Mouse (Mus musculus): ENCODE data around the gene Hoxd11. TPM values are rescaled to one million over a fixed set of nuclear protein-coding genes. Genes with fewer than 3 reads are reported as not detected.
A peak's percentile ranks its signal among the peaks of the same experiment; 100 is the strongest.

The Hoxd11 gene
- polyA plus RNA-seq, 1 experiment from 2014 or later: not detected

GRCm38 (mm10) chr2:74668370-74669229 lies 10.8 kb upstream of the Hoxd11 start:
- Histone ChIP-seq H3K4me2 (peak overlapping the region; percentile 78), H3K9ac (no peak overlapping the region), H3K27me3 (peaks cover 96% of the 10 kb centered on the region), H3K27ac (no peak overlapping the region), H3K4me1 (peaks cover 17% of the 10 kb centered on the region), H3K9me3 (no peaks in the 10 kb centered on the region), H3K4me3 (peak overlapping the region; percentile 39), H3K36me3 (no peaks in the 10 kb centered on the region)
- under 1% methylated on average over 57 of the region's 74 CpGs for WGBS
- peak; percentile 62 for ATAC-seq (ENCODE audit: borderline replicate concordance, extremely low read depth, low FRiP score, low TSS enrichment)

- WGBS: 1% methylated on average over 3 of the region's 3 CpGs
- no peak overlapping the region for H3K4me3 ChIP-seq
- H3K27me3 ChIP-seq: peaks cover 96% of the 10 kb centered on the region
- no peaks in the 10 kb centered on the region for H3K36me3 ChIP-seq
- peaks cover 17% of the 10 kb centered on the region for H3K4me1 ChIP-seq
- H3K9ac ChIP-seq: no peak overlapping the region
- H3K4me2 ChIP-seq: no peak overlapping the region
- ATAC-seq (ENCODE audit: borderline replicate concordance, extremely low read depth, low FRiP score, low TSS enrichment): no peak
- H3K27ac ChIP-seq: no peak overlapping the region
- no peaks in the 10 kb centered on the region for H3K9me3 ChIP-seq
Observed at GRCm38 (mm10) chr2:74669230-74669578, 10.2 kb upstream of the Hoxd11 start.

DNA sequence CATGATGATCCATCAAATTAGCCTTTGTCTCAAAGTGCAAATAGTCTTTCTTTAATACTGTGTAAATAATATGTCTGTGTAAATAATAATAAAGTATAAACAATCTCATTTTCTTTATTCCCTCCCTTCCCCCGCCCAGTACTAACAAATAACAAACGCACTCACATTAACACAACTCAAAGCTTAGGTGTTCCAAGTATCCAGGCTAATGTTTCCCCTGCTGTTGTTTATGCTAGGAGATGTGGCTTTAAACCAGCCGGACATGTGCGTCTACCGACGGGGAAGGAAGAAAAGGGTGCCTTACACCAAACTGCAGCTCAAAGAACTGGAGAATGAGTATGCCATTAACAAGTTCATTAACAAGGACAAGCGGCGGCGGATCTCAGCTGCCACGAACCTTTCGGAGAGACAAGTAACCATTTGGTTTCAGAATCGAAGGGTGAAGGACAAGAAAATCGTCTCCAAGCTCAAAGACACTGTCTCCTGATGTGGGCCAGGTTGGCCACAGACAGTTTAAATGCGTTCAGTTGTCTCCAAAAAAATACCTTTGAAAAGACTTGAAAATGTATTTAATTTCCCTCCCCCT lies 9.6 kb upstream of the Hoxd11 start:
- 1% methylated on average over 14 of the region's 14 CpGs for WGBS
- H3K9ac ChIP-seq: no peak overlapping the region
- H3K36me3 ChIP-seq: no peaks in the 10 kb centered on the region
- ATAC-seq (ENCODE audit: borderline replicate concordance, extremely low read depth, low FRiP score, low TSS enrichment): no peak
- H3K27ac ChIP-seq: no peak overlapping the region
- H3K4me1 ChIP-seq: peaks cover 17% of the 10 kb centered on the region
- H3K4me3 ChIP-seq: no peak overlapping the region
- H3K27me3 ChIP-seq: peaks cover 96% of the 10 kb centered on the region
- no peak overlapping the region for H3K4me2 ChIP-seq
- no peaks in the 10 kb centered on the region for H3K9me3 ChIP-seq

DNA sequence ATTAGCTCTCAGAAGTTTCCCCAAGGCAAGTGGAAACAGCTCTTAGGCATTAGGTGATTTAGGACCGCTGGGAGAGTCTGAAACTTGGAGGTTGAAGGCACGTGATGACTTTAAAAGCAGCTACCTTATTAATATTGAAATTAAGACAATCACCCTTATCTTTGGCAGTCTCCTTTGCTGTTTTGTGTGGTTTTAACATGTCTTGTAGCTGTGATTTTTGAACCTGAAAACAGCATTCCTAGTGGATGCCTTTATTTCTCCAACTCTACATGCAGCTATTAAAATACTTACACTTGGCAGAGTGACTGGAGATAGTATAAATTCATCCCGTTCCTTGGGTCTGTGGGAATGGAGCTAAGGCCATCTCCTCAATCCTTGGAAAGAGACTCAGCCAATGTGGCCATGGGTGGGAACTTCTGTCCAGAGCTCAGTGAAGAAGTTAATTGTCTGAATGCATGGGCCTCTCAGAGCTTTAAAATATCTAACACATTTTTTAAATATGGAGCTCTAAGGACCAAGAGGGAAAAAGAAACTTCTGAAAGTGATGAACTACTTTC lies 8.6 kb upstream of the Hoxd11 start:
- 9% methylated on average over 3 of the region's 3 CpGs for WGBS
- H3K9ac ChIP-seq: no peak overlapping the region
- peaks cover 97% of the 10 kb centered on the region for H3K27me3 ChIP-seq
- no peak overlapping the region for H3K27ac ChIP-seq
- H3K4me2 ChIP-seq: no peak overlapping the region
- no peaks in the 10 kb centered on the region for H3K9me3 ChIP-seq
- H3K36me3 ChIP-seq: no peaks in the 10 kb centered on the region
- no peak for ATAC-seq (ENCODE audit: borderline replicate concordance, extremely low read depth, low FRiP score, low TSS enrichment)
- H3K4me3 ChIP-seq: no peak overlapping the region
- peaks cover 17% of the 10 kb centered on the region for H3K4me1 ChIP-seq

DNA sequence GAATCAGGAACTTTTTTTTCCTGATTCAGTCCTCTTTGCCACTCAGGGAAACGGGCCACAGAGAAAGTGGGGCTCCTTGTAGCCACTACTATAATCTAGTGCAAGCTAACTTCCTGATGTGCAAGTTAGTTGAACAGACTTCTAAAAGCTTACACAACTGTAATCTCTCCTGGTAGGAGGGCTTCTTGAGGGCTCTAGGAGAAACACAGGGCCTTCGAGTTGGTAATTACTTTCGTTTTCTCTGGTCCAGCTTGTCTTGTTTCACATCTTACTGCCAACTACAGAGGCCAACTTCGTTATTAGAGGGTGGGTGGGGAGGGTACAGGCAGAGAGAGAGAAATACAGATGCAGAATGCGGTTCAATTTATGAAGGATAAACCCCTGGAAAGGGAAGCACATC lies 7.5 kb upstream of the Hoxd11 start:
- Histone ChIP-seq H3K4me3 (no peak overlapping the region), H3K9me3 (no peaks in the 10 kb centered on the region), H3K4me2 (no peak overlapping the region), H3K27ac (no peak overlapping the region), H3K4me1 (peaks cover 17% of the 10 kb centered on the region), H3K36me3 (no peaks in the 10 kb centered on the region), H3K27me3 (peaks cover 99% of the 10 kb centered on the region), H3K9ac (no peak overlapping the region)
- ATAC-seq (ENCODE audit: borderline replicate concordance, extremely low read depth, low FRiP score, low TSS enrichment): no peak
- WGBS: 12% methylated on average over 5 of the region's 5 CpGs

DNA sequence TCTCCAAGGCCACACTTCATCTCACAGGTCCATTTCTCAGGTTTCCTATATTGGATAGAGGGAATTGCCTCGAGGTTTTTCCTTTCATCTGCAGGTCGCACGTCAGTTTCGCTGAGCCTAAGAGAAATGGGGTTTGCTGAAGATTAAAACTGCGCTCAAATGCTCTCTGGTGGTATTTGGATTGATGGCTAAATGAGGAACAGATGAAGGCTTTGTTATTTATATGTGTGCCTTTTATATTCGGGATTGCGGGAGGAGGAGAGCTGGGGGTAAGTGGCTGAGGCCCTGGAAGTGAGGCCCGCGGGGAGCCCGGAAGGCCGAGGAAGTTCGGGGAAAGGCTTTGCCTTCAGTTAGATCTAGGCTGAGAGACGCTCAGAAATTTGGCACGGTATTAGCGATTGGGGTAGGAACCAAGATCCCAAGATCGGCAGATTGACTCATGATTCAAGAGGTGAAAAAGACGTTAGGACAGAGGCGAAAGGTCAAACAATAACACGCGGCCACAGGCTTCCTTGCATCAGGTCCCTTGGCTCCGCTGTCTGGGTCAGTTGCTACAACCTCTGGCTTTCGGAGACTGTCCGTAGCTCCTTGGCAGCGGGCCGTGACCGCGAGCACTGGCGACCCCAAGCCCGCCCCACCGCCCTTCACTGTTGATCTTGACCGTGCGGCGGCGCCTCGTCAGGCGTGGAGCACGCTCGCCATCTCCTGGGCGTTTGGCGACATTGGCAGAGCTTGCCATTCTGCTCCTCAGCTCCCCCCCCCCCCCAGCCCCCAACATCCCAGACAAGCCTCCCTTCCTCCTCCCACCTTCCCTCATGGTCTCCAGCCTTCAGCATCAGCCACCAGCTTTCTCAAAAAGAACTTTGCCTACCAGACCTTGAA lies 6.6 kb upstream of the Hoxd11 start:
- H3K9ac ChIP-seq: no peak overlapping the region
- H3K4me2 ChIP-seq: peak overlapping the region; percentile 54
- peaks cover 99% of the 10 kb centered on the region for H3K27me3 ChIP-seq
- H3K4me3 ChIP-seq: peak overlapping the region; percentile 21
- H3K9me3 ChIP-seq: no peaks in the 10 kb centered on the region
- 7% methylated on average over 40 of the region's 40 CpGs for WGBS
- no peak for ATAC-seq (ENCODE audit: borderline replicate concordance, extremely low read depth, low FRiP score, low TSS enrichment)
- H3K4me1 ChIP-seq: peaks cover 16% of the 10 kb centered on the region
- H3K36me3 ChIP-seq: no peaks in the 10 kb centered on the region
- no peak overlapping the region for H3K27ac ChIP-seq

DNA sequence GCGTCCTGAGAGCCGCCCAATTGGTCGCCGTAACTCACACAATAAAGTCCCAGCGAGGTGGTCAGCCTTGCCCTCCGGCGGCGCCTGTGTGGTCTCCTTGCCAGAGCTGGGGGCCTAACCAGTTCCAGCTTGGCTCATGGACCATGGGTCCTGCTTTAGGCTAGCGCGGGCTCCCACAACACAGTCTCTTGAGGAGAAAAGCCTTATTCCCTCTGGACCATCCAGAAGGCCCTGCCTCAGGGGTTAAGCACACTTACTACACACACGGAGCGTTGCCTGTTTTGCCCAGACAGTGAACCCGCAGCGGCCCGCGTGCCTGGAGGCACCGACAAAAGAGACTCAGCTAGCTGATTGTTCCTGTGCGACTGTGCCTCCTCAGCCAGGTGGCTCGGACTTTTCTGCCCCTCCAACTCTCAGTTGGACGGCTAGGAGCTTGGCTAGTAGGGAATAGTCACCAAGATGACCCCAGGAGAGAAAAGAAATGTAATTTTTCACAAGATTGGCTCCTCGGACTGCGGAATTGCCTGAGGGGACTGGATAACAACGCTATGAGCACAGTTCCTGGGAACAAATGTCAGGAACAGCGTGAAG lies 5.4 kb upstream of the Hoxd11 start:
- Histone ChIP-seq H3K4me2 (no peak overlapping the region), H3K9me3 (no peaks in the 10 kb centered on the region), H3K4me1 (peaks cover 5% of the 10 kb centered on the region; the same call in 1 of the 2 replicates), H3K27ac (no peak overlapping the region), H3K9ac (no peak overlapping the region), H3K36me3 (no peaks in the 10 kb centered on the region), H3K4me3 (no peak overlapping the region), H3K27me3 (peaks cover 99% of the 10 kb centered on the region)
- 2% methylated on average over 24 of the region's 24 CpGs for WGBS
- ATAC-seq (ENCODE audit: borderline replicate concordance, extremely low read depth, low FRiP score, low TSS enrichment): no peak

DNA sequence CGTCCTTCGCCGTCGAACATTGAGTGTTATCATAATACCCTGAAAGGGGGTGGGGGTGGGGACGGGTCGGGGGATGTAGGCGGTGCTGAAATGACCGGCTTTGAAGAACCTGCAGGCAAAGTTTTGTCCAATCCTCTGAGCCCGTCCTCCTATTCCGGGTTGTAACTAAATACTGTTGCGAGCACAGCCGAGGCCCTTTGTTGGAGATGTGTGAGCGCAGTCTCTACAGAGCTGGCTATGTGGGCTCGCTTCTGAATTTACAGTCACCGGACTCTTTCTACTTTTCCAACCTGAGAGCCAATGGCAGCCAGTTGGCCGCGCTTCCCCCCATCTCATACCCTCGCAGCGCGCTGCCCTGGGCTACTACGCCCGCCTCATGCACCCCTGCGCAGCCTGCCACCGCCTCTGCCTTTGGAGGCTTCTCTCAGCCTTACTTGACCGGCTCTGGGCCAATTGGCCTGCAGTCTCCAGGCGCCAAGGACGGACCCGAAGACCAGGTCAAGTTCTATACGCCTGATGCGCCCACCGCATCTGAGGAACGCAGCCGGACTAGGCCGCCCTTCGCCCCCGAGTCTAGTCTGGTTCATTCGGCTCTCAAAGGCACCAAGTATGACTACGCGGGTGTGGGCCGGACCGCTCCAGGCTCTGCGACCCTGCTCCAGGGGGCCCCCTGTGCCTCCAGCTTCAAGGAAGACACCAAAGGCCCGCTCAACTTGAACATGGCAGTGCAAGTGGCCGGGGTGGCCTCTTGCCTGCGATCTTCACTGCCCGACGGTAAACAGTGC lies 4.3 kb upstream of the Hoxd11 start, which contains the start of gene Hoxd12:
TSS of gene Hoxd12 (plus strand) at position 133 of the 785 bp plus-strand sequence.
- peaks cover 99% of the 10 kb centered on the region for H3K27me3 ChIP-seq
- WGBS: 3% methylated on average over 47 of the region's 47 CpGs
- H3K4me1 ChIP-seq: peaks cover 5% of the 10 kb centered on the region; the same call in 1 of the 2 replicates
- no peak within 1 kb of the TSS for H3K27ac ChIP-seq
- ATAC-seq (ENCODE audit: borderline replicate concordance, extremely low read depth, low FRiP score, low TSS enrichment): no peak
- H3K4me2 ChIP-seq: no peak within 1 kb of the TSS
- no peak within 1 kb of the TSS for H3K9ac ChIP-seq
- H3K36me3 ChIP-seq: no peaks in the 10 kb centered on the region
- H3K9me3 ChIP-seq: no peaks in the 10 kb centered on the region
- no peak within 1 kb of the TSS for H3K4me3 ChIP-seq

GRCm38 (mm10) chr2:74675666-74676282 lies 3.6 kb upstream of the Hoxd11 start:
- H3K4me2 ChIP-seq: no peak overlapping the region
- H3K36me3 ChIP-seq: no peaks in the 10 kb centered on the region
- 6% methylated on average over 24 of the region's 24 CpGs for WGBS
- H3K4me1 ChIP-seq: peaks cover 5% of the 10 kb centered on the region; the same call in 1 of the 2 replicates
- peaks cover 100% of the 10 kb centered on the region for H3K27me3 ChIP-seq
- no peaks in the 10 kb centered on the region for H3K9me3 ChIP-seq
- no peak for ATAC-seq (ENCODE audit: borderline replicate concordance, extremely low read depth, low FRiP score, low TSS enrichment)
- no peak overlapping the region for H3K9ac ChIP-seq
- no peak overlapping the region for H3K4me3 ChIP-seq
- H3K27ac ChIP-seq: no peak overlapping the region

- 6% methylated on average over 9 of the region's 9 CpGs for WGBS
- peaks cover 100% of the 10 kb centered on the region for H3K27me3 ChIP-seq
- peaks cover 5% of the 10 kb centered on the region; the same call in 1 of the 2 replicates for H3K4me1 ChIP-seq
- H3K9me3 ChIP-seq: no peaks in the 10 kb centered on the region
- no peak overlapping the region for H3K9ac ChIP-seq
- no peaks in the 10 kb centered on the region for H3K36me3 ChIP-seq
- no peak for ATAC-seq (ENCODE audit: borderline replicate concordance, extremely low read depth, low FRiP score, low TSS enrichment)
- no peak overlapping the region for H3K4me2 ChIP-seq
- no peak overlapping the region for H3K4me3 ChIP-seq
- no peak overlapping the region for H3K27ac ChIP-seq
Observed at GRCm38 (mm10) chr2:74676376-74677052, 2.8 kb upstream of the Hoxd11 start.
